Mouse (Mus musculus): ENCODE measurements around the gene Kcnh4.
"Not testable (repeated sequence)": the region's sequence is repeated elsewhere in the genome, so short reads cannot be mapped to it uniquely, and the experiment has no call there.

Kcnh4 gene

GRCm38 (mm10) chr11:100759611-100760233 is at the start of gene Kcnh4:
Kcnh4 (minus strand) TSS chr11:100759942.
- in situ Hi-C loops (cut with MboI), result no loop called here

GRCm38 (mm10) chr11:100806380-100807305 is 46.9 kb upstream of the Kcnh4 start:
- in situ Hi-C loops (cut with MboI), result no loop called here

GRCm38 (mm10) chr11:100805535-100805934 is 45.8 kb upstream of the Kcnh4 start:
- in situ Hi-C loops (cut with MboI), result no loop called here

GRCm38 (mm10) chr11:100804409-100804808 is 44.7 kb upstream of the Kcnh4 start:
- in situ Hi-C loops (cut with MboI), result no loop called here

GRCm38 (mm10) chr11:100799426-100799825 is 39.7 kb upstream of the Kcnh4 start:
- in situ Hi-C loops (cut with MboI), result no loop called here

GRCm38 (mm10) chr11:100796585-100796984 is 36.8 kb upstream of the Kcnh4 start:
- in situ Hi-C loops (cut with MboI), result no loop called here

- in situ Hi-C loops (cut with MboI), result no loop called here
These were observed 35.6 kb upstream of the Kcnh4 start for GRCm38 (mm10) chr11:100795386-100795785.

- in situ Hi-C loops (cut with MboI), result no loop called here
These were observed 31.8 kb upstream of the Kcnh4 start for GRCm38 (mm10) chr11:100791457-100792049.

GRCm38 (mm10) chr11:100790644-100791043 is 30.9 kb upstream of the Kcnh4 start:
- in situ Hi-C loops (cut with MboI), result not testable (repeated sequence)

GRCm38 (mm10) chr11:100789702-100790101 is 30.0 kb upstream of the Kcnh4 start:
- in situ Hi-C loops (cut with MboI), result no loop called here

- in situ Hi-C loops (cut with MboI), result no loop called here
These were observed 26.0 kb upstream of the Kcnh4 start for GRCm38 (mm10) chr11:100785774-100786173.

GRCm38 (mm10) chr11:100784286-100784685 is 24.5 kb upstream of the Kcnh4 start:
- in situ Hi-C loops (cut with MboI), result no loop called here

- in situ Hi-C loops (cut with MboI), result no loop called here
These were observed 22.8 kb upstream of the Kcnh4 start for GRCm38 (mm10) chr11:100782568-100782967.

GRCm38 (mm10) chr11:100781763-100782475 is 22.2 kb upstream of the Kcnh4 start:
- in situ Hi-C loops (cut with MboI), result no loop called here

GRCm38 (mm10) chr11:100780247-100780646 is 20.5 kb upstream of the Kcnh4 start:
- in situ Hi-C loops (cut with MboI), result no loop called here

GRCm38 (mm10) chr11:100778069-100778468 is 18.3 kb upstream of the Kcnh4 start:
- in situ Hi-C loops (cut with MboI), result no loop called here

GRCm38 (mm10) chr11:100775921-100776320 is 16.2 kb upstream of the Kcnh4 start:
- in situ Hi-C loops (cut with MboI), result no loop called here

- in situ Hi-C loops (cut with MboI), result no loop called here
These were observed 14.5 kb upstream of the Kcnh4 start for GRCm38 (mm10) chr11:100774261-100774660.

GRCm38 (mm10) chr11:100770646-100771408 is 11.1 kb upstream of the Kcnh4 start, which contains the start of gene Ghdc:
Ghdc (minus strand) TSS chr11:100770957.
- in situ Hi-C loops (cut with MboI), result no loop called here

GRCm38 (mm10) chr11:100769980-100770379 is 10.2 kb upstream of the Kcnh4 start:
- in situ Hi-C loops (cut with MboI), result no loop called here

- in situ Hi-C loops (cut with MboI), result no loop called here
These were observed 8.1 kb upstream of the Kcnh4 start for GRCm38 (mm10) chr11:100767871-100768270.

Data from mature B cell (primary cell).